Mouse (Mus musculus) ES-Bruce4 (cell line): ENCODE results near the gene Hs3st5.

Source experiments
- CTCF ChIP-seq: IDR thresholded peaks from one replicate; pipeline ENCODE4 v1.8.1; 2011; ENCODE audit warnings: low read depth, low read length
- EP300 ChIP-seq: IDR thresholded peaks from 2 replicates; pipeline ENCODE4 v1.6.1; 2011; ENCODE audit warnings: low read depth, low read length; ENCODE audit not compliant: insufficient read depth
- POLR2A ChIP-seq: IDR thresholded peaks from one replicate; pipeline ENCODE4 v1.8.1; 2011; ENCODE audit warnings: low read length; ENCODE audit not compliant: insufficient read depth

DNA sequence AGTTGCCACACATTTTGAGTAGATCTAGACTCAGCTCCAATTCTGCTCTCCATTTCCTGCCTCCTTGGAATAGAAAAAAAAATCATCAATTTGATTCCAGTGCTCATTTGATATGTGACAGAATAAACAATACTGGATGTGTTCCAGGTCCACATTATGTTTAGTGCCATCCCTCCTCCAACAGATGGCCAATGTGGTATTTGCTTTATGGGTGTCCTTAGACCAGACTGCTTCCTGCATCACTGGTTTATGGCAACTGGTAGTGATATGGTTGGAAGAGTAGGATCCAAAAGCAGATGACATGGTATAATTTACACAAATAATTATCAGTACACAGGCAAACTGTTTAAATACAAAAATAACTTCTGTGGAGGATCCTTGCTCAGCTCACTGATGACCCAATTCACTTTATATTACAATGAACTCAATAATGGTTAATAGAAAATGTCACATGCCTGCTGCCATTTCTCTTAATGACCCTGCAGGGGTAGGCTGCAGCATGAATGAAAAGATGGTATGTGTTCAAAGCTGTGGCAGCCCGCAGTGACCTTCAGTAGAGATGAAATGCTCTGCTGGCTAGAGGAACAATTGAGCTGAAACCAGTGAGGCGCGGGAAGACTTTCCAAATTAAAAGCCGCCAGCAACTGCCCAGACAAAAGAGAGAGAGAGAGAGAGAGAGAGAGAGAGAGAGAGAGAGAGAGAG, 27.2 kb downstream of the Hs3st5 start:
- no peak for TF ChIP-seq EP300
- TF ChIP-seq POLR2A, result no peak
- no peak for TF ChIP-seq CTCF
